8 mouse cellular contexts compared by ENCODE assay signal in the genomic region with DNA sequence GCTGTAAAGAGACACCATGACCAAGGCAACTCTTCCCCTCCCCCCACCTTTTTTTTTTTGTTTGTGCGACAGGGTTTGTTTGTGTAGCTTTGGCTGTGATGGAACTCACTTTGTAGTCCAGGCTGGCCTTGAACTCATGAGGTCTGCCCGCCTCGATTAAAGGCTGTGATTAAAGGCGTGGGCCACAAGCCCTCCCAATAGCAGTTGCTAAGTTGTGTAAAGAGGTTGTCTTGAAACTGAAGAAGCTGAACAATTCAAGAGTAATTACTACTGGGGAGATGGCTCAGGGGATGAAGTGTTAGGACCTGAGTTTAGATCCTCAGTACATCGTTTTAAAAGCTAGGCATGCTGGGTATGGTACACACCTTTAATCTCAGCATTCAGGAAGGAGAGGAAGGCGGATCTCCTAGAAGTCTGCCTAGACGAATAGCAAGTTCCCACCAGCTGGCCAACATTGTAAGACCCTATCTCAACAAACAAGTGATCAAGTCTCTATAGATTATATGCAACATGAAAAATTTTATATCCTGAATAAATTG. TPM values are rescaled to one million over a fixed set of nuclear protein-coding genes. Genes with fewer than 3 reads are reported as not detected.
DNase-seq lines count a peak whose midpoint lies in the region; ATAC-seq and TF ChIP-seq lines count a peak whose summit lies in the region.

No protein-coding gene starts in this region.

- no peak for DNase-seq in left cerebral cortex, adult 2 months (ENCODE audit: extremely low spot score in 1 of 2, low spot score in 2 of 2)
- DNase-seq in left cerebral cortex, postnatal 36 days (ENCODE audit: low spot score in 2 of 2) = no peak
- no peak for DNase-seq in gastrocnemius, adult 8-10 months (ENCODE audit: low spot score in 2 of 2)
- DNase-seq in cerebellum, postnatal 25 days = no peak
- DNase-seq in Muller cell, postnatal 12 days (ENCODE audit: inconsistent ontology term) = no peak

- intact Hi-C loops in left cerebral cortex, adult 2 months (cut with DNase I) = loop anchor here (10.0 kb wide), 1 partner anchor 825 kb away; the partner anchor contains the start of gene Slc12a9
- intact Hi-C loops in left cerebral cortex, postnatal 36 days (cut with DNase I) = no loop called here

- H3K36me3 ChIP-seq in embryonic facial prominence, embryonic 15.5 days = peaks cover 32% of the 10 kb centered on the region
- H3K36me3 ChIP-seq in intestine, embryonic 16.5 days (ENCODE audit: control insufficient read depth, insufficient read depth, low read length) = peaks cover 8% of the 10 kb centered on the region
- H3K36me3 ChIP-seq in neural tube, embryonic 12.5 days = peaks cover 27% of the 10 kb centered on the region

- H3K4me3 ChIP-seq in left cerebral cortex, adult 2 months = peak overlapping the region; percentile 50
- peak overlapping the region; percentile 82 for H3K4me3 ChIP-seq in embryonic facial prominence, embryonic 15.5 days (replicated peaks)
- peak overlapping the region; percentile 74 for H3K4me3 ChIP-seq in intestine, embryonic 16.5 days (ENCODE audit: low read length)
- H3K4me3 ChIP-seq in neural tube, embryonic 12.5 days = no peak overlapping the region

- ATAC-seq in embryonic facial prominence, embryonic 15.5 days (ENCODE audit: insufficient number of reproducible peaks, low FRiP score, low TSS enrichment, low read depth) = no peak
- ATAC-seq in intestine, embryonic 16.5 days = peak; percentile 22; the same call in 1 of the 2 replicates
- no peak for ATAC-seq in neural tube, embryonic 12.5 days (ENCODE audit: low FRiP score, low read depth)

- H3K4me2 ChIP-seq in embryonic facial prominence, embryonic 15.5 days (replicated peaks) = peak overlapping the region; percentile 67
- peak overlapping the region; percentile 61 for H3K4me2 ChIP-seq in intestine, embryonic 16.5 days (ENCODE audit: low read depth, low read length)
- peak overlapping the region; percentile 81 for H3K4me2 ChIP-seq in neural tube, embryonic 12.5 days (replicated peaks)

- no peaks in the 10 kb centered on the region for H3K27me3 ChIP-seq in embryonic facial prominence, embryonic 15.5 days
- H3K27me3 ChIP-seq in intestine, embryonic 16.5 days (replicated peaks; ENCODE audit: control insufficient read depth, insufficient read depth, low read length) = no peaks in the 10 kb centered on the region
- H3K27me3 ChIP-seq in neural tube, embryonic 12.5 days (replicated peaks) = no peaks in the 10 kb centered on the region

- H3K27ac ChIP-seq in left cerebral cortex, adult 2 months = peak overlapping the region; percentile 85
- peak overlapping the region; percentile 77; the same call in 1 of the 2 replicates for H3K27ac ChIP-seq in embryonic facial prominence, embryonic 15.5 days (replicated peaks)
- H3K27ac ChIP-seq in intestine, embryonic 16.5 days (ENCODE audit: low read length) = peak overlapping the region; percentile 51; the same call in 1 of the 2 replicates
- no peak overlapping the region for H3K27ac ChIP-seq in neural tube, embryonic 12.5 days

- WGBS in embryonic facial prominence, embryonic 15.5 days = 64% methylated on average over 7 of the region's 7 CpGs
- 59% methylated on average over 7 of the region's 7 CpGs for WGBS in intestine, embryonic 16.5 days
- WGBS in neural tube, embryonic 12.5 days = 74% methylated on average over 7 of the region's 7 CpGs

- peak overlapping the region; percentile 80; the same call in 1 of the 2 replicates for H3K9ac ChIP-seq in embryonic facial prominence, embryonic 15.5 days
- H3K9ac ChIP-seq in intestine, embryonic 16.5 days (ENCODE audit: low read depth, low read length) = peak overlapping the region; percentile 91
- peak overlapping the region; percentile 78; the same call in 1 of the 2 replicates for H3K9ac ChIP-seq in neural tube, embryonic 12.5 days

- peaks cover 10% of the 10 kb centered on the region for H3K4me1 ChIP-seq in embryonic facial prominence, embryonic 15.5 days
- peaks cover 12% of the 10 kb centered on the region for H3K4me1 ChIP-seq in intestine, embryonic 16.5 days (ENCODE audit: control insufficient read depth, insufficient read depth, low read length)
- H3K4me1 ChIP-seq in neural tube, embryonic 12.5 days = peaks cover 9% of the 10 kb centered on the region; the same call in 1 of the 2 replicates

- H3K9me3 ChIP-seq in embryonic facial prominence, embryonic 15.5 days (replicated peaks) = no peaks in the 10 kb centered on the region
- no peaks in the 10 kb centered on the region for H3K9me3 ChIP-seq in intestine, embryonic 16.5 days (ENCODE audit: control insufficient read depth, low read length)
- no peaks in the 10 kb centered on the region for H3K9me3 ChIP-seq in neural tube, embryonic 12.5 days

- no peak for TF ChIP-seq CTCF in left cerebral cortex, adult 2 months (IDR thresholded peaks at IDR 0.05)

RNA-seq across cellular contexts. Expression of gene Cops6, which starts 0.6 kb away (rescaled TPM):
- total RNA-seq in left cerebral cortex, adult 2 months (2021) = 100 to 1,000 TPM; 125 to 136 TPM
- 100 to 1,000 TPM; 122 to 137 TPM for total RNA-seq in left cerebral cortex, postnatal 36 days (2021)
- 303 and 321 TPM in 2 replicates for polyA plus RNA-seq in embryonic facial prominence, embryonic 15.5 days (2015; fragmentation: Nextera tagmentation; extraction: Ambion mirVana)
- polyA plus RNA-seq in intestine, embryonic 16.5 days (2015; fragmentation: Nextera tagmentation; extraction: Ambion mirVana) = 282 and 303 TPM in 2 replicates
- 301 and 312 TPM in 2 replicates for polyA plus RNA-seq in neural tube, embryonic 12.5 days (2016; fragmentation: Nextera tagmentation; extraction: Ambion mirVana)
- total RNA-seq in gastrocnemius, adult 8-10 months (2022) = 100 to 1,000 TPM; 107 to 117 (median 110) TPM

RNA-seq across cellular contexts. Expression of gene Zfp113, which starts 4.7 kb away (rescaled TPM):
- 10 to 100 TPM; 10.7 to 13.4 TPM for total RNA-seq in left cerebral cortex, adult 2 months (2021)
- total RNA-seq in left cerebral cortex, postnatal 36 days (2021) = 10 to 100 TPM; 12.3 to 16.2 TPM
- 17.4 and 19.9 TPM in 2 replicates for polyA plus RNA-seq in embryonic facial prominence, embryonic 15.5 days (2015; fragmentation: Nextera tagmentation; extraction: Ambion mirVana)
- polyA plus RNA-seq in intestine, embryonic 16.5 days (2015; fragmentation: Nextera tagmentation; extraction: Ambion mirVana) = 11.7 and 11.8 TPM in 2 replicates
- 35.6 and 40.3 TPM in 2 replicates for polyA plus RNA-seq in neural tube, embryonic 12.5 days (2016; fragmentation: Nextera tagmentation; extraction: Ambion mirVana)
- 1 to 10 TPM; 4.8 to 6.6 (median 5.3) TPM for total RNA-seq in gastrocnemius, adult 8-10 months (2022)

RNA-seq across cellular contexts. Expression of gene Ap4m1, which starts 11.5 kb away (rescaled TPM):
- total RNA-seq in left cerebral cortex, adult 2 months (2021) = 10 to 100 TPM; 24.5 to 28.5 TPM
- 10 to 100 TPM; 20.1 to 26.6 TPM for total RNA-seq in left cerebral cortex, postnatal 36 days (2021)
- polyA plus RNA-seq in embryonic facial prominence, embryonic 15.5 days (2015; fragmentation: Nextera tagmentation; extraction: Ambion mirVana) = 26.9 and 27.4 TPM in 2 replicates
- 16.7 and 17.1 TPM in 2 replicates for polyA plus RNA-seq in intestine, embryonic 16.5 days (2015; fragmentation: Nextera tagmentation; extraction: Ambion mirVana)
- polyA plus RNA-seq in neural tube, embryonic 12.5 days (2016; fragmentation: Nextera tagmentation; extraction: Ambion mirVana) = 23.5 and 24.1 TPM in 2 replicates
- 10 to 100 TPM in 1 of 4 experiments, 1 to 10 TPM in 3; 7.2 to 10.6 (median 7.5) TPM for total RNA-seq in gastrocnemius, adult 8-10 months (2022)

RNA-seq across cellular contexts. Expression of gene Mcm7, which starts 11.9 kb away (rescaled TPM):
- total RNA-seq in left cerebral cortex, adult 2 months (2021) = 10 to 100 TPM; 16.0 to 18.9 TPM
- total RNA-seq in left cerebral cortex, postnatal 36 days (2021) = 10 to 100 TPM; 14.3 to 15.3 TPM
- polyA plus RNA-seq in embryonic facial prominence, embryonic 15.5 days (2015; fragmentation: Nextera tagmentation; extraction: Ambion mirVana) = 141 and 142 TPM in 2 replicates
- polyA plus RNA-seq in intestine, embryonic 16.5 days (2015; fragmentation: Nextera tagmentation; extraction: Ambion mirVana) = 128 and 147 TPM in 2 replicates
- 197 and 198 TPM in 2 replicates for polyA plus RNA-seq in neural tube, embryonic 12.5 days (2016; fragmentation: Nextera tagmentation; extraction: Ambion mirVana)
- 1 to 10 TPM; 6.1 to 8.2 (median 6.8) TPM for total RNA-seq in gastrocnemius, adult 8-10 months (2022)

RNA-seq across cellular contexts. Expression of gene Taf6, which starts 27.0 kb away (rescaled TPM):
- total RNA-seq in left cerebral cortex, adult 2 months (2021) = 10 to 100 TPM; 43.8 to 45.2 TPM
- 10 to 100 TPM; 36.1 to 41.1 TPM for total RNA-seq in left cerebral cortex, postnatal 36 days (2021)
- polyA plus RNA-seq in embryonic facial prominence, embryonic 15.5 days (2015; fragmentation: Nextera tagmentation; extraction: Ambion mirVana) = 77.2 and 87.7 TPM in 2 replicates
- polyA plus RNA-seq in intestine, embryonic 16.5 days (2015; fragmentation: Nextera tagmentation; extraction: Ambion mirVana) = 64.5 and 69.2 TPM in 2 replicates
- 102 and 112 TPM in 2 replicates for polyA plus RNA-seq in neural tube, embryonic 12.5 days (2016; fragmentation: Nextera tagmentation; extraction: Ambion mirVana)
- total RNA-seq in gastrocnemius, adult 8-10 months (2022) = 10 to 100 TPM; 33.9 to 42.1 (median 36.6) TPM
